Mouse (Mus musculus): ENCODE data around the gene Themis. TPM values are rescaled to one million over a fixed set of nuclear protein-coding genes. Genes with fewer than 3 reads are reported as not detected.

Themis gene
- total and polyA plus RNA-seq, 3 experiments, result not detected

GRCm38 (mm10) chr10:28890886-28891285 is 222.7 kb downstream of the Themis start:
- no peaks in the 10 kb centered on the region for H3K9me3 ChIP-seq (replicated peaks; ENCODE audit: insufficient read depth, low read length)
- no peaks in the 10 kb centered on the region for H3K27me3 ChIP-seq (ENCODE audit: control insufficient read depth in 1 of 2, insufficient read depth in 2 of 2, low read length in 2 of 2)
- no peak for DNase-seq (ENCODE audit: low read depth, low spot score)
- H3K27ac ChIP-seq (ENCODE audit: control insufficient read depth, low read depth, low read length), result no peak overlapping the region
- H3K4me3 ChIP-seq (ENCODE audit: control insufficient read depth in 1 of 2, insufficient read depth in 1 of 2, low read depth in 2 of 2, low read length in 2 of 2), result no peak overlapping the region
- H3K79me2 ChIP-seq (ENCODE audit: control insufficient read depth, insufficient read depth, low read length, poor library complexity), result no peaks in the 10 kb centered on the region
- no peak overlapping the region for H3K9ac ChIP-seq (ENCODE audit: control insufficient read depth, low read depth, low read length, poor library complexity, severe bottlenecking)
- no peak for TF ChIP-seq SMC3 (IDR thresholded peaks at IDR 0.05; ENCODE audit: low read depth, low read length)
- no peak for TF ChIP-seq ELF1 (IDR thresholded peaks at IDR 0.05; ENCODE audit: low read depth, low read length)
- TF ChIP-seq JUND (IDR thresholded peaks at IDR 0.05; ENCODE audit: low read depth, low read length), result no peak
- TF ChIP-seq EP300 (IDR thresholded peaks at IDR 0.05; ENCODE audit: low read depth in 1 of 2, low read length in 2 of 2), result no peak
- no peak for TF ChIP-seq BHLHE40 (IDR thresholded peaks at IDR 0.05; ENCODE audit: borderline replicate concordance, low read depth, low read length)
- no peak for TF ChIP-seq MYB (IDR thresholded peaks at IDR 0.05; ENCODE audit: low read depth, low read length)
- no peak for TF ChIP-seq E2F4 (IDR thresholded peaks at IDR 0.05; ENCODE audit: borderline replicate concordance, low read depth, low read length)
- TF ChIP-seq MEF2A (IDR thresholded peaks at IDR 0.05; ENCODE audit: extremely low read depth, insufficient replicate concordance, low read depth, low read length, poor library complexity, severe bottlenecking), result no peak
- TF ChIP-seq TBP (IDR thresholded peaks at IDR 0.05; ENCODE audit: low read depth, low read length), result no peak
- TF ChIP-seq CHD2 (IDR thresholded peaks at IDR 0.05; ENCODE audit: low read length), result no peak
- TF ChIP-seq TAL1 (IDR thresholded peaks at IDR 0.05; ENCODE audit: low read length), result no peak
- TF ChIP-seq CTCF (IDR thresholded peaks at IDR 0.05 in 2 of 3, conservative IDR thresholded peaks at IDR 0.05 in 1 of 3; ENCODE audit: control insufficient read depth in 1 of 3, insufficient read depth in 1 of 3, low read depth in 2 of 3, low read length in 3 of 3, poor library complexity in 1 of 3, severe bottlenecking in 1 of 3), result no peak
- no peaks in the 10 kb centered on the region for H3K36me3 ChIP-seq (ENCODE audit: control insufficient read depth in 1 of 2, insufficient read depth in 2 of 2, low read length in 2 of 2)
- no peaks in the 10 kb centered on the region for H3K4me1 ChIP-seq (ENCODE audit: control insufficient read depth in 1 of 2, insufficient read depth in 2 of 2, low read length in 2 of 2)

DNA sequence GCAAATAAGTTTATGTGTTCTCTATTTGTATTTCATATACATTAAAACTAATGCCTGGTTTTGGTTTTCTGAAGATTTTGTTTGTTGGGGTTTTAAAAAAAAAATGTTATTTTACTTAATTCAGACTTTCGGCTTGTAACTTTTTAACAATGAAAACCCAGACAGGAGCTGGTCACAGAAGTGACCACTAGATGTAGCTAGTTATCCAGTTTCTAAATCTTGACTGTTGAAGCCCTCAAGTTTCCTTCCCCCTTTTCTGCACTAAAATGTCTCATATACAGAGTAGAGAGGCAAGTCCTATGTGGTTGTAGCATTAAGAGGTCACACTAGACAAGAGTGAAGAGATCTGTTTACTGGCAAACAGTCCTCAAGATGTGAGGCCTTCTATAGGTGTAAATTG is 230.2 kb downstream of the Themis start:
- no peak overlapping the region for H3K4me3 ChIP-seq (ENCODE audit: control insufficient read depth in 1 of 2, insufficient read depth in 1 of 2, low read depth in 2 of 2, low read length in 2 of 2)
- no peaks in the 10 kb centered on the region for H3K4me1 ChIP-seq (ENCODE audit: control insufficient read depth in 1 of 2, insufficient read depth in 2 of 2, low read length in 2 of 2)
- TF ChIP-seq RAD21 (IDR thresholded peaks at IDR 0.05; ENCODE audit: low read depth, low read length), result peak; percentile 1
- TF ChIP-seq NELFE (IDR thresholded peaks at IDR 0.05; ENCODE audit: low read depth, low read length), result no peak
- H3K9ac ChIP-seq (ENCODE audit: control insufficient read depth, low read depth, low read length, poor library complexity, severe bottlenecking), result no peak overlapping the region
- no peaks in the 10 kb centered on the region for H3K79me2 ChIP-seq (ENCODE audit: control insufficient read depth, insufficient read depth, low read length, poor library complexity)
- no peaks in the 10 kb centered on the region for H3K36me3 ChIP-seq (ENCODE audit: control insufficient read depth in 1 of 2, insufficient read depth in 2 of 2, low read length in 2 of 2)
- H3K9me3 ChIP-seq (replicated peaks; ENCODE audit: insufficient read depth, low read length), result no peaks in the 10 kb centered on the region
- H3K27ac ChIP-seq (ENCODE audit: control insufficient read depth, low read depth, low read length), result no peak overlapping the region
- no peaks in the 10 kb centered on the region for H3K27me3 ChIP-seq (ENCODE audit: control insufficient read depth in 1 of 2, insufficient read depth in 2 of 2, low read length in 2 of 2)
- DNase-seq (ENCODE audit: low read depth, low spot score), result no peak

Measured in MEL (cell line).